Mouse (Mus musculus): Measurements from ENCODE around the gene Atp2a2.

The Atp2a2 gene

GRCm38 (mm10) chr5:122502077-122502941 lies at the start of gene Atp2a2:
Gene Atp2a2, minus strand, starts transcription at chr5:122502225.
- WGBS: under 1% methylated on average over 112 of the region's 113 CpGs

- WGBS: 74% methylated on average over 8 of the region's 8 CpGs
Observed at GRCm38 (mm10) chr5:122550460-122550859, 48.4 kb upstream of the Atp2a2 start.

DNA sequence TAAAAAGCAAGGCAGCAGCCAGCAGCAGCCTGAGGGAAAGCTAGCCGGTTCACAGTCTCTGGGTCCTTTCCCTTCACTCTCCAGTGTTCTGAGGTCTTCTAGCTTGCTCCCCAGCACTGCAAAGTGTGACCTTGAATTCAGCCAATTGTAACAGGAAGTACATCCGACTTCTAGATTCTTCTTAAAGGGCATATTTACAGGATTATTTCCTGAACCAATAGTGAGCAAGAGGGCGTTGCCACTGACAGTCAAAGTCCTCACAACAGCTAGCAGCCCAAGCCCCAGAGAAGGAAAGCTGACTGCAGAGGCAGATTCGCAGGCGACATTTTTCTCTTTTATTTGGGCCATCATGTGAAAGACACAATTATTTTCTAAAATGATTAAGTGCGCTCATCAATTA lies 46.6 kb upstream of the Atp2a2 start:
- 41% methylated on average over 6 of the region's 6 CpGs for WGBS

GRCm38 (mm10) chr5:122547810-122548209 lies 45.8 kb upstream of the Atp2a2 start:
- WGBS: 41% methylated on average over 6 of the region's 6 CpGs

GRCm38 (mm10) chr5:122547251-122547714 lies 45.3 kb upstream of the Atp2a2 start:
- 25% methylated on average over 7 of the region's 7 CpGs for WGBS

DNA sequence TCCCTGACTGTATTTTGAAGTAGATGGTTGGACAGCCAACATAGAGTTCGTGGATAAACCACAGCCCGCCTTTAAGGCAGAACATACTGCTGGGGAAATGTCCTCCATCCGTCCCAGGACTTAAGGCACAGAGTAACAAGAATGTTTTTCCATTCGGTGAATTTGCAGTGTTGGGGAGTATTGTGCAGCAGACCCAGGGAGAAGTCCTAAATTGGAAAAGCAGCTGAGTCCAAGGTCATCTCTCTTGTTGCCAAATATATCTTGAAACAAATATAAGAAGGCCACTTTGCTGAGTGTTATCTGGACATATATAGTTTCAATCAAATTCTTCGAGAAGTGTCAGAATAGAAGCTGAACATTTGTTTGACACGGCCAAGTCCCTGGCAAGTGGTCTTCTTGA lies 41.4 kb upstream of the Atp2a2 start:
- WGBS: 81% methylated on average over 6 of the region's 6 CpGs

GRCm38 (mm10) chr5:122541871-122542270 lies 39.8 kb upstream of the Atp2a2 start:
- WGBS: 66% methylated on average over 8 of the region's 8 CpGs

DNA sequence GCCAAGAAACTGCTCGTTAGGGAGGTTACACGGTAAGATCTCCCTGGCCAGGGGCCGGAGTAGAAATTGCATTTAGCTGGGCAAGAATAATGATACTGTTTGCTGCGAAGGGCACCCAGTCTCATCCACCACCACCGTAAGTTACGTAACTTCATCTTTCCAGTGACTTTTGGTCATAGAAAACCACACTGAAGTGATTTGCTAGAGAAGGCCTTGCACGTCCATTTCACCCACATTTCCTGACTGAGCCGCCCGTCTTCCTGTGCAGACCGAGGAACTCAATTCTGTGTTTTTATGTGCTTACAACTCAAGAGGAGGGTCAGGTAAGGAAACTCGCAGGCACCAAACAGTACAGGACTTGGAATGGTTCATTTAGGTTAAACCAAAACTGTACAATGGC lies 36.1 kb upstream of the Atp2a2 start:
- WGBS: 88% methylated on average over 11 of the region's 11 CpGs

- 96% methylated on average over 5 of the region's 5 CpGs for WGBS
Observed at GRCm38 (mm10) chr5:122537654-122538053, 35.6 kb upstream of the Atp2a2 start.

GRCm38 (mm10) chr5:122533884-122534283 lies 31.9 kb upstream of the Atp2a2 start:
- 55% methylated on average over 8 of the region's 8 CpGs for WGBS

- WGBS: 61% methylated on average over 9 of the region's 9 CpGs
Observed at GRCm38 (mm10) chr5:122529913-122530604, 28.0 kb upstream of the Atp2a2 start.

DNA sequence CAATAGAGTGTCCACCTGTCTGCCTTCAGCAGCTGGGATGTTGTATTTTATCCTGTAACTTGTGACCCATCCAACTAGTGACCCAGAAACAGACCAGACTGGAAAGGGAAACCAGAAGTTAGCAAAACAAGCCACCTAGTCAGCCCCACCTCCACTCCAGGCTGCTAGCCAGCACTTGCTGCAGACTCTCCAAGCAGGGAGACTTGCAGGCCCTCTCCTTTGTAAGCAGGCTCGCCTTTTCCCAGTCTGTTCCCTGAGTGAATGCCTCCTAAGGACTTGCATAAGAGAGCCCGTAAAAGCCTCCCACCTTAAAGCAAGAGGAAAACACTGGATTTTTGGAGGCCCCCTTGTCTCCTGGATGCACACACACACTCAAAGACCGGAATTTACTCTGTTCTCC lies 27.3 kb upstream of the Atp2a2 start:
- WGBS: 29% methylated on average over 3 of the region's 3 CpGs

- 73% methylated on average over 3 of the region's 3 CpGs for WGBS
Observed at GRCm38 (mm10) chr5:122528591-122528990, 26.6 kb upstream of the Atp2a2 start.

DNA sequence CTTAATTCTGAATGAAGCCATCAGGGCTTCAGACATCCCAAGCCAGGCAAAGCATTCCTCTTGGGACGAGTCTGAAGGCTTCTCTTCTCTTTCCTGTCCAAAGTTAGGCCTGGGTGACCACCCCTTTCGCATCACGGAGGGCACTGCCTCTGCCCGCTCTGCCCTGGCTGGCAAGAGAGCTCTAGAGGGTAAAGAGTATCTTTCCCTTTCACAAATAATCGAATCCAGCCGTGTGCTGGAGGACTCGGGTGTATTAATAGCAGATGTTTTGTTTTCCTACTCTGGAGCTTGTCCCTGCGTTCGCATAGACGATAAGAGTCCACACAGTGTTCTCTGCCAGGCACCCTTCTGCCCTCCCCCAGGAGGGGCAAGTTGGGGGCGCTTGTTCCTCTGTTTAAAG lies 25.7 kb upstream of the Atp2a2 start:
- WGBS: 53% methylated on average over 11 of the region's 11 CpGs

GRCm38 (mm10) chr5:122526878-122527730 lies 25.1 kb upstream of the Atp2a2 start:
- WGBS: 57% methylated on average over 15 of the region's 15 CpGs

GRCm38 (mm10) chr5:122526405-122526804 lies 24.4 kb upstream of the Atp2a2 start:
- 68% methylated on average over 9 of the region's 9 CpGs for WGBS

- WGBS: 50% methylated on average over 14 of the region's 14 CpGs
Observed at GRCm38 (mm10) chr5:122525238-122525931, 23.4 kb upstream of the Atp2a2 start.

GRCm38 (mm10) chr5:122524854-122525237 lies 22.8 kb upstream of the Atp2a2 start:
- whole genome bisulfite sequencing: 70% methylated on average over 4 of the region's 4 CpGs

GRCm38 (mm10) chr5:122524244-122524643 lies 22.2 kb upstream of the Atp2a2 start:
- WGBS: 77% methylated on average over 3 of the region's 3 CpGs

DNA sequence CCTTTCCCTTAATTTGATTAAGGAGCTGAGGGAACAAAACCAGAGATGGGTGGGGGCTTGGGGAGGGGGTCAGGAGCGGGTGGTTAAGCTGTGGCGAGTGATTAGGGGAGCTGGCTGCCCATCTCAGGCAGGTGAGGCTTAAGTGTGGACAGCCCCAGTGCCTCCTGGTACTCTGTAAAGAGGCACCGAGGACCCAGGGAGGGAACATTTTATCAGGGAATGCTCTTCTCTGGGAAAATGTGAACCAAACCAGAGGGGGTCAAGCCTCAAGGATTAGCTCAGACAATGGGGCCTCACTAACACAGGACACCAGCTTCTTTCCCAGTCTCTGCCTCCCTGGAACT lies 19.1 kb upstream of the Atp2a2 start:
- 66% methylated on average over 3 of the region's 3 CpGs for WGBS

Data from cerebral cortex, adult 2 months (tissue).